8 mouse cellular contexts compared by ENCODE assay signal in genomic region chr13:101760953-101761352, GRCm38 (mm10). TPM values are rescaled to one million over a fixed set of nuclear protein-coding genes. Genes with fewer than 3 reads are reported as not detected.
DNase-seq lines count a peak whose midpoint lies in the region; ATAC-seq and TF ChIP-seq lines count a peak whose summit lies in the region.

No protein-coding gene starts in this region.

- no peak for TF ChIP-seq CTCF in hindbrain, postnatal 0 days (IDR thresholded peaks at IDR 0.05; ENCODE audit: low read depth)
- TF ChIP-seq CTCF in ES-Bruce4 (IDR thresholded peaks at IDR 0.05; ENCODE audit: low read depth, low read length) = no peak

- H3K36me3 ChIP-seq in hindbrain, postnatal 0 days (ENCODE audit: insufficient read depth, low read length) = no peaks in the 10 kb centered on the region
- peaks cover 19% of the 10 kb centered on the region for H3K36me3 ChIP-seq in hindbrain, embryonic 10.5 days
- no peaks in the 10 kb centered on the region for H3K36me3 ChIP-seq in ES-Bruce4 (ENCODE audit: control insufficient read depth, insufficient read depth, low read length, poor library complexity, severe bottlenecking)
- H3K36me3 ChIP-seq in embryonic facial prominence, embryonic 13.5 days = peaks cover 19% of the 10 kb centered on the region
- H3K36me3 ChIP-seq in liver, embryonic 13.5 days = peaks cover 22% of the 10 kb centered on the region
- H3K36me3 ChIP-seq in forebrain, embryonic 11.5 days (ENCODE audit: control insufficient read depth, insufficient read depth, low read length) = no peaks in the 10 kb centered on the region; the same call in 1 of the 2 replicates

- DNase-seq in hindbrain, postnatal 0 days (ENCODE audit: low spot score) = no peak
- no peak for DNase-seq in hindbrain, embryonic 10.5 days (ENCODE audit: low spot score)
- DNase-seq in liver, embryonic 13.5 days = peak; percentile 41
- DNase-seq in adrenal gland, adult 8-10 months = no peak
- DNase-seq in forebrain, embryonic 11.5 days (ENCODE audit: low spot score) = no peak
- DNase-seq in thymus, postnatal 14 days = no peak

- H3K9me3 ChIP-seq in hindbrain, postnatal 0 days (ENCODE audit: low read length) = no peaks in the 10 kb centered on the region
- H3K9me3 ChIP-seq in hindbrain, embryonic 10.5 days = no peaks in the 10 kb centered on the region
- H3K9me3 ChIP-seq in ES-Bruce4 (replicated peaks; ENCODE audit: control insufficient read depth, insufficient read depth, low read length, poor library complexity, severe bottlenecking) = no peaks in the 10 kb centered on the region
- no peaks in the 10 kb centered on the region for H3K9me3 ChIP-seq in embryonic facial prominence, embryonic 13.5 days
- H3K9me3 ChIP-seq in liver, embryonic 13.5 days (replicated peaks) = no peaks in the 10 kb centered on the region
- no peaks in the 10 kb centered on the region for H3K9me3 ChIP-seq in forebrain, embryonic 11.5 days (ENCODE audit: control insufficient read depth, low read length)

- TF ChIP-seq POLR2A in ES-Bruce4 (IDR thresholded peaks at IDR 0.05; ENCODE audit: insufficient read depth, low read length) = no peak

- no peaks in the 10 kb centered on the region for H3K27me3 ChIP-seq in hindbrain, postnatal 0 days (ENCODE audit: insufficient read depth, low read length)
- H3K27me3 ChIP-seq in hindbrain, embryonic 10.5 days (ENCODE audit: insufficient read depth, poor library complexity, severe bottlenecking) = no peaks in the 10 kb centered on the region
- H3K27me3 ChIP-seq in ES-Bruce4 (ENCODE audit: control insufficient read depth, insufficient read depth, low read length, poor library complexity, severe bottlenecking) = no peaks in the 10 kb centered on the region
- no peaks in the 10 kb centered on the region; the same call in 1 of the 2 replicates for H3K27me3 ChIP-seq in embryonic facial prominence, embryonic 13.5 days
- H3K27me3 ChIP-seq in liver, embryonic 13.5 days = no peaks in the 10 kb centered on the region
- H3K27me3 ChIP-seq in forebrain, embryonic 11.5 days (ENCODE audit: control insufficient read depth, insufficient read depth, low read length) = no peaks in the 10 kb centered on the region

- H3K4me1 ChIP-seq in hindbrain, postnatal 0 days (ENCODE audit: insufficient read depth, low read length) = peaks cover 11% of the 10 kb centered on the region
- peaks cover 74% of the 10 kb centered on the region for H3K4me1 ChIP-seq in hindbrain, embryonic 10.5 days (replicated peaks)
- peaks cover 21% of the 10 kb centered on the region for H3K4me1 ChIP-seq in ES-Bruce4 (ENCODE audit: control insufficient read depth, insufficient read depth, low read length)
- H3K4me1 ChIP-seq in embryonic facial prominence, embryonic 13.5 days = peaks cover 80% of the 10 kb centered on the region
- peaks cover 88% of the 10 kb centered on the region for H3K4me1 ChIP-seq in liver, embryonic 13.5 days (replicated peaks)
- peaks cover 14% of the 10 kb centered on the region for H3K4me1 ChIP-seq in forebrain, embryonic 11.5 days (replicated peaks; ENCODE audit: control insufficient read depth, insufficient read depth, low read length)

- 78% methylated on average over 3 of the region's 3 CpGs for WGBS in hindbrain, postnatal 0 days
- WGBS in hindbrain, embryonic 10.5 days = 82% methylated on average over 3 of the region's 3 CpGs
- WGBS in embryonic facial prominence, embryonic 13.5 days = 70% methylated on average over 3 of the region's 3 CpGs
- 32% methylated on average over 3 of the region's 3 CpGs for WGBS in liver, embryonic 13.5 days (ENCODE audit: insufficient replicate concordance)
- 83% methylated on average over 3 of the region's 3 CpGs for WGBS in forebrain, embryonic 11.5 days

- no peak overlapping the region for H3K27ac ChIP-seq in hindbrain, postnatal 0 days
- H3K27ac ChIP-seq in hindbrain, embryonic 10.5 days = no peak overlapping the region
- H3K27ac ChIP-seq in ES-Bruce4 (ENCODE audit: insufficient read depth, low read length) = 0 out of 2 replicates have a peak overlapping the region, but pooled peaks have one; percentile 12
- 0 out of 2 replicates have a peak overlapping the region, but pooled peaks have one; percentile 33 for H3K27ac ChIP-seq in embryonic facial prominence, embryonic 13.5 days
- peak overlapping the region; percentile 61 for H3K27ac ChIP-seq in liver, embryonic 13.5 days
- H3K27ac ChIP-seq in forebrain, embryonic 11.5 days (ENCODE audit: low read depth, low read length) = no peak overlapping the region

- H3K4me3 ChIP-seq in hindbrain, postnatal 0 days (ENCODE audit: low read length) = no peak overlapping the region
- H3K4me3 ChIP-seq in hindbrain, embryonic 10.5 days = no peak overlapping the region
- no peak overlapping the region for H3K4me3 ChIP-seq in ES-Bruce4 (ENCODE audit: low read depth, low read length)
- H3K4me3 ChIP-seq in embryonic facial prominence, embryonic 13.5 days = no peak overlapping the region
- H3K4me3 ChIP-seq in liver, embryonic 13.5 days (replicated peaks) = no peak overlapping the region
- no peak overlapping the region for H3K4me3 ChIP-seq in forebrain, embryonic 11.5 days (ENCODE audit: low read depth, low read length)

- no peak for TF ChIP-seq EP300 in ES-Bruce4 (IDR thresholded peaks at IDR 0.05; ENCODE audit: insufficient read depth, low read depth, low read length)

- no peak for ATAC-seq in hindbrain, postnatal 0 days
- no peak for ATAC-seq in embryonic facial prominence, embryonic 13.5 days (ENCODE audit: insufficient number of reproducible peaks, insufficient read depth, low FRiP score, low TSS enrichment, low read depth)
- ATAC-seq in liver, embryonic 13.5 days (ENCODE audit: low read depth) = peak; percentile 88
- ATAC-seq in forebrain, embryonic 11.5 days (replicated peaks; ENCODE audit: low FRiP score) = no peak

- H3K9ac ChIP-seq in hindbrain, postnatal 0 days (replicated peaks; ENCODE audit: low read length) = no peak overlapping the region
- no peak overlapping the region for H3K9ac ChIP-seq in ES-Bruce4 (ENCODE audit: low read depth, poor library complexity, severe bottlenecking)
- H3K9ac ChIP-seq in embryonic facial prominence, embryonic 13.5 days = no peak overlapping the region
- 0 out of 2 replicates have a peak overlapping the region, but pooled peaks have one; percentile 22 for H3K9ac ChIP-seq in liver, embryonic 13.5 days
- H3K9ac ChIP-seq in forebrain, embryonic 11.5 days (ENCODE audit: low read length) = no peak overlapping the region

- peak overlapping the region; percentile 21; the same call in 1 of the 2 replicates for H3K4me2 ChIP-seq in hindbrain, postnatal 0 days (ENCODE audit: low read depth, low read length)
- H3K4me2 ChIP-seq in embryonic facial prominence, embryonic 13.5 days = peak overlapping the region; percentile 38
- H3K4me2 ChIP-seq in liver, embryonic 13.5 days = peak overlapping the region; percentile 53
- no peak overlapping the region for H3K4me2 ChIP-seq in forebrain, embryonic 11.5 days (ENCODE audit: low read depth, low read length, severe bottlenecking)

RNA-seq across cellular contexts. Expression of gene Pik3r1, which starts 7.1 kb away (rescaled TPM):
- total RNA-seq in hindbrain, postnatal 0 days (2014; rRNA removed) = 95.6 and 111 TPM in 2 replicates
- polyA plus RNA-seq in hindbrain, postnatal 0 days (2015; fragmentation: Nextera tagmentation; extraction: Ambion mirVana) = 56.2 and 58.1 TPM in 2 replicates
- polyA plus RNA-seq in hindbrain, embryonic 10.5 days (2016; fragmentation: Nextera tagmentation; extraction: Ambion mirVana) = 12.6 and 16.1 TPM in 2 replicates
- polyA plus RNA-seq in ES-Bruce4 (2011; ENCODE audit: insufficient read depth, insufficient read length, low read depth, missing spikeins) = 7.2 and 7.5 TPM in 2 replicates
- 38.8 and 45.0 TPM in 2 replicates for polyA plus RNA-seq in embryonic facial prominence, embryonic 13.5 days (2015; fragmentation: Nextera tagmentation; extraction: Ambion mirVana)
- 18.0 and 20.7 TPM in 2 replicates for polyA plus RNA-seq in liver, embryonic 13.5 days (2015; fragmentation: Nextera tagmentation; extraction: Ambion mirVana)
- total RNA-seq in adrenal gland, adult 8-10 months (2022) = 100 to 1,000 TPM in 1 of 4 experiments, 10 to 100 TPM in 3; 52.9 to 103 (median 87.4) TPM
- polyA plus RNA-seq in forebrain, embryonic 11.5 days (2014; fragmentation: Nextera tagmentation; extraction: Ambion mirVana) = 16.5 and 18.3 TPM in 2 replicates

Comparison
In these comparisons a context has a peak if more than half of its experiments do, and no peak if none do; other contexts are left out.
1. H3K27ac ChIP-seq: peak in ES-Bruce4 (single experiment), embryonic facial prominence, embryonic 13.5 days (single experiment) and liver, embryonic 13.5 days (single experiment); none in hindbrain, postnatal 0 days (single experiment), hindbrain, embryonic 10.5 days (single experiment) and forebrain, embryonic 11.5 days (single experiment).